Mouse (Mus musculus) heart, postnatal 0 days (tissue): ENCODE measurements around the gene Gpc5. TPM values are rescaled to one million over a fixed set of nuclear protein-coding genes. Genes with fewer than 3 reads are reported as not detected.

Source experiments
- ATAC-seq: fragments of 200-750 bp; cut with Nextera tagmentation; 2 replicates; pipeline ENCODE4 v1.8.0; 2017; ENCODE audit warnings: low read depth, moderate number of reproducible peaks, moderate library complexity; ENCODE audit not compliant: insufficient read depth
- DNase-seq: peaks from one replicate; pipeline ENCODE4 v3.0.0-alpha.2; 2016; ENCODE audit warnings: low spot score
- H3K27ac ChIP-seq: fragments of 300-500 bp; sonication (generic); 2 replicates; pipeline ENCODE4 v1.5.1; 2014; ENCODE audit warnings: low read depth, mild to moderate bottlenecking
- H3K27me3 ChIP-seq: fragments of 300-500 bp; sonication (generic); 2 replicates; pipeline ENCODE4 v1.6.1; 2014; ENCODE audit warnings: low read length, mixed read lengths; ENCODE audit not compliant: control insufficient read depth, insufficient read depth
- H3K36me3 ChIP-seq: fragments of 300-500 bp; sonication (generic); replicated peaks from 2 replicates; pipeline ENCODE4 v1.6.1; 2014; ENCODE audit warnings: low read length, mixed read lengths; ENCODE audit not compliant: control insufficient read depth, insufficient read depth
- H3K4me1 ChIP-seq: fragments of 300-500 bp; sonication (generic); 2 replicates; pipeline ENCODE4 v1.6.1; 2014; ENCODE audit warnings: antibody characterized with exemption; ENCODE audit not compliant: control insufficient read depth, insufficient read depth
- H3K4me2 ChIP-seq: fragments of 300-500 bp; sonication (generic); 2 replicates; pipeline ENCODE4 v1.6.1; 2014; ENCODE audit warnings: low read depth, mild to moderate bottlenecking, low read length, moderate library complexity
- H3K4me3 ChIP-seq: fragments of 300-500 bp; sonication (generic); 2 replicates; pipeline ENCODE4 v1.5.1; 2014; ENCODE audit warnings: low read depth, low read length
- H3K9ac ChIP-seq: fragments of 300-500 bp; sonication (generic); replicated peaks from 2 replicates; pipeline ENCODE4 v1.6.1; 2014; ENCODE audit warnings: low read depth, low read length, mixed read lengths
- H3K9me3 ChIP-seq: fragments of 300-500 bp; sonication (generic); replicated peaks from 2 replicates; pipeline ENCODE4 v1.6.1; 2016; ENCODE audit warnings: low read length; ENCODE audit not compliant: control insufficient read depth
- CTCF ChIP-seq: IDR thresholded peaks from 2 replicates; pipeline ENCODE4 v1.5.1; 2016; ENCODE audit warnings: antibody characterized with exemption, control low read depth, low read depth
- EP300 ChIP-seq: IDR thresholded peaks from 2 replicates; pipeline ENCODE4 v1.6.1; 2016; ENCODE audit warnings: antibody characterized with exemption, low read depth
- WGBS: fragments of 180-500 bp; shearing (Covaris S2); extraction: QIAGEN DNeasy Blood & Tissue Kit; methylation state at CpG from one replicate; pipeline ENCODE4 v1.1.7; 2014; 5-methylcytosine and 5-hydroxymethylcytosine counted together
- polyA plus RNA-seq: library from polyadenylated mRNA; unstranded; fragments of >200 nt; fragmentation: Nextera tagmentation; extraction: Ambion mirVana; gene quantifications from 2 replicates; pipeline ENCODE4 v1.2.1, GENCODE M21; 2015
- total RNA-seq: library from RNA; depleted of rRNA; stranded (reverse); fragments of >200 nt; gene quantifications from 2 replicates; pipeline ENCODE4 v1.2.3, GENCODE M21; 2014; ENCODE audit warnings: low replicate concordance

Gpc5 gene
- total and polyA plus RNA-seq, 2 experiments from 2014 or later: not detected

DNA sequence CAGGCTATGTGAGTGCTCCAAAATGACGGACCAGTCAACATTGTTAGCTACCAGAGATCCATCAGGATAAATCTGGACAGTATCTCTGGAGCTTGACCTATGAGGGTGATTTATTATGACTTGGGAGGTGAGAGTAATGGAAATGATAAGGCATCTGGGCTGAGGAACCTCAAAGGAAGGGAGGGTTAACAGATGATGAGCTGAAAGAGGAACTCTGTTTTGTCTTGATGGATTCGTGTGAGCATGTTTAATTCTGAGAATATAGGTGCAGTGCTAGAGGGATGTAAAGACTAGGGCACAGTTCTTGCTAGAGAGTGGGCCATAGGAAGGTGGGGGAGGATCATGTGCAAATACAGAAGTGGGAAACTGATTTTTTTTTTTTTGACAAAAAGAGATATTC lies 232.2 kb downstream of the Gpc5 start:
- Histone ChIP-seq H3K9me3 (no peaks in the 10 kb centered on the region), H3K4me2 (no peak overlapping the region), H3K9ac (no peak overlapping the region), H3K4me3 (no peak overlapping the region), H3K4me1 (no peaks in the 10 kb centered on the region), H3K27ac (no peak overlapping the region), H3K27me3 (no peaks in the 10 kb centered on the region), H3K36me3 (no peaks in the 10 kb centered on the region)
- 69% methylated on average over 2 of the region's 2 CpGs for WGBS
- DNase-seq (no peak), ATAC-seq (no peak)
- TF ChIP-seq CTCF (no peak), EP300 (no peak)

DNA sequence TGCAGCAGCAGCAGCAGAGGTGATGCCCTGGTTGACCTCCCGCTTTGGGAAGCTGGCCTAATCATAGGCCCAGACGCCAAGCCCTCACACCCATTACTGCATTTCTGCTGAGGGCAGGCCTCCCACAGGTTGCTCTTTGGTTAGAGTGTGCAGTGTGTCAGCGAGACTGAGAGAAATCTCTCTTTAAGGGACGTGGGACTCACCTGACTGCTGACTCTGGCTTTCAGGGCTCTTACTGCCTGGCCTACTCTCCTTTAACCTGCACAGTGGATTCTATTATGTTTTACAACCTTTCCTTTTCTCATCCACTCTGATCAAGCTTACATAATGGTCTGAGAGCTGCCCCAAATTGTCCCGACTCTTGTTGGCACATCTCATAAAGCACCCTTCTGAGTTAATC lies 234.4 kb downstream of the Gpc5 start:
- H3K4me1 ChIP-seq: no peaks in the 10 kb centered on the region
- H3K36me3 ChIP-seq: no peaks in the 10 kb centered on the region
- 63% methylated on average over 5 of the region's 5 CpGs for WGBS
- no peak overlapping the region for H3K9ac ChIP-seq
- H3K27ac ChIP-seq: no peak overlapping the region
- no peaks in the 10 kb centered on the region for H3K9me3 ChIP-seq
- H3K27me3 ChIP-seq: no peaks in the 10 kb centered on the region
- H3K4me3 ChIP-seq: no peak overlapping the region
- H3K4me2 ChIP-seq: no peak overlapping the region
- no peak for DNase-seq
- TF ChIP-seq EP300 (no peak), CTCF (no peak)
- no peak for ATAC-seq

DNA sequence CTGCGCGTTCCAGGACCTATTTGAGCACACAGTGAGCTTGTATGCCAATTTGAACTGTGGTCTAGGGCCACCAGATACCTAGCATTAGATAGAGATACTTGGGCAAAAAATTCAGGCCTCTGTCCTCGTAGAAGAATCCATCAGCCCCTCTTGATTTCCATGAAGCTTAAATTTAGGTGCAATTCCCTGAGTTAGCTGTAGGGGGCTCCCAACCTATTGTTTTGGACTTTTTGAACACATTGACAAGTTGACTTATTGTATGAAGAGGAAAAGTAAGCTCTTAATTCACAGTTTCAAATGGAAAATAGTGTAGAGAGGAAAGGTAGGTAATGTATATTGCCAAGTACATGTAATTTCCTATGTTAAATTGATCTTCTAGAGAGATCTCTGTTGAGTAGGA lies 247.1 kb downstream of the Gpc5 start:
- DNase-seq (no peak), ATAC-seq (no peak)
- Histone ChIP-seq H3K27me3 (no peaks in the 10 kb centered on the region), H3K4me2 (no peak overlapping the region), H3K9ac (no peak overlapping the region), H3K4me3 (no peak overlapping the region), H3K27ac (no peak overlapping the region), H3K9me3 (no peaks in the 10 kb centered on the region), H3K4me1 (no peaks in the 10 kb centered on the region), H3K36me3 (no peaks in the 10 kb centered on the region)
- TF ChIP-seq EP300 (no peak), CTCF (0 out of 2 replicates have a peak, but pooled peaks have one; percentile 9)
- 79% methylated on average over 3 of the region's 3 CpGs for WGBS

DNA sequence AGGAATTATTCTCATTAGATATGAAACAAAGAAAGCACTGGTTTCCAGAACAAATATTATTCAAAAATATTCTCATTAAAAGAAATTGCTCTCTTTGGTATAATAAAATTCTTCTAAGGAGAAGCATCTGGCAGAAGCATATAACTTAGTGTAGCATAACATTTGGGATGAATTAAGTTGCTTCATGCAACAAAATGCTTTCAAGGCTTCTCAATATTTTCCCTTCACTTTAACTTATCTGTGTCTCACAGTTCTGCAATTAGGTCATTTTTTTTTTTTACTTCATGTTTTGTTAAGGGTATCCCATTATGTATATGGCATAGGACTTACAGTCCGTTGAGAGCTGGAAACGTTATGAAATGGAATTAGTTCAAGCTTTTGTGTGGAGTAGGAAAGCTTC lies 250.6 kb downstream of the Gpc5 start:
- ATAC-seq (no peak), DNase-seq (no peak)
- H3K27me3 ChIP-seq: no peaks in the 10 kb centered on the region
- H3K36me3 ChIP-seq: no peaks in the 10 kb centered on the region
- H3K27ac ChIP-seq: no peak overlapping the region
- no peak overlapping the region for H3K4me2 ChIP-seq
- 68% methylated on average over 2 of the region's 2 CpGs for WGBS
- no peaks in the 10 kb centered on the region for H3K4me1 ChIP-seq
- H3K9me3 ChIP-seq: no peaks in the 10 kb centered on the region
- no peak overlapping the region for H3K9ac ChIP-seq
- no peak for TF ChIP-seq CTCF
- TF ChIP-seq EP300: no peak
- no peak overlapping the region for H3K4me3 ChIP-seq

DNA sequence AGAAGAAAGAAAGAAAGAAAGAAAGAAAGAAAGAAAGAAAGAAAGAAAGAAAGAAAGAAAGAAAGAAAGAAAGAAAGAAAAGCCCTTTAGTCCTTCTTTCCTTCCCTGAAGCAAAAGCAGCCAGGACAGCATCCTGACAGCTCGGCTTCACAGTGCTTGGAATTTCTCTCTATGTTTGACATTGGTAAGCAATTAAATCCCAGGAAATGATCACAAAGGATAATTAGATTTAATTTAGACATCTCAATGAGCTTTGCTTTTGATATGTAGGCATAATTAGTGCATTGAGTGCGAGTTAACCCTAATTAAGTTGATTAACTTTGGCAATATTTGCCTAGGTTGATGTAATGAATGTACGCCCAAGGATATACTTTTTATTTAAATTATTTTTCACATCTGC lies 257.4 kb downstream of the Gpc5 start:
- 81% methylated on average over 3 of the region's 3 CpGs for WGBS
- H3K27ac ChIP-seq: no peak overlapping the region
- no peak for TF ChIP-seq EP300
- TF ChIP-seq CTCF: no peak

DNA sequence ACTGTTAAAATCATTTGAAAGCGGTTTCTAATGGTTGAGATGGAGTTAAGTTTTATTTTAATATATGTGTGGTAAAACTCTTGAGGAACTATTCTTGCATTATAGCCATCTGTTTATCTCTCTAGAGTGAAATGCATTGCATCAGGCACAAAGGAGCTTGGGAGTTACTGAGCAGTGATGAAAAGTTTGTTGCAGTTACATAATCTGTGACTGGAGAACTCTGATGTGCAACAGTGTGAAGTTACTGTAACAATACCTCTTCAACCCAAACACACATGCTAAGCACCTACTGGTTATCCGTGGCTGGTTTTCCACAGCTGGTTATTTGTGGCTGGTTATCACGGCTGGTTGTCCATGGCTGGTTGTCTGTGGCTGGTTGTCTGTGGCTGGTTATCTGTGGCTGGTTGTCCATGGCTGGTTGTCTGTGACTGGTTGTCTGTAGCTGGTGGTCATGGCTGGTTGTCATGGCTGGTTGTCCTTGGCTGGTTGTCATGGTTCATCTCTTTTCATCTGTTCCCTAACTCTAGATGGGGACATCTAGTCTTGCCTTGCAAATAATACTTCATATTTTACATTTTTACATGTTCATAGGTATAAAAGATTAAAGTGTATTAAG lies 273.4 kb downstream of the Gpc5 start:
- H3K9me3 ChIP-seq: no peaks in the 10 kb centered on the region
- no peak overlapping the region for H3K4me2 ChIP-seq
- no peaks in the 10 kb centered on the region for H3K4me1 ChIP-seq
- no peak overlapping the region for H3K9ac ChIP-seq
- H3K27me3 ChIP-seq: no peaks in the 10 kb centered on the region
- no peaks in the 10 kb centered on the region for H3K36me3 ChIP-seq
- no peak overlapping the region for H3K4me3 ChIP-seq
- ATAC-seq: no peak
- no peak overlapping the region for H3K27ac ChIP-seq
- TF ChIP-seq EP300: no peak
- no peak for TF ChIP-seq CTCF
- DNase-seq: no peak
- 71% methylated on average over 3 of the region's 3 CpGs for WGBS

More for the DNA sequence above, 257.4 kb downstream of the Gpc5 start:
- H3K27me3 ChIP-seq: no peaks in the 10 kb centered on the region
- H3K4me2 ChIP-seq: no peak overlapping the region
- H3K9me3 ChIP-seq: no peaks in the 10 kb centered on the region
- ATAC-seq (no peak), DNase-seq (no peak)
- H3K9ac ChIP-seq: no peak overlapping the region
- no peaks in the 10 kb centered on the region for H3K4me1 ChIP-seq
- no peaks in the 10 kb centered on the region for H3K36me3 ChIP-seq
- no peak overlapping the region for H3K4me3 ChIP-seq
